Mouse (Mus musculus) skeletal muscle tissue, adult 2 months (tissue): ENCODE data around the gene Plac8.

Experiments
- DNase-seq: peaks from one replicate; pipeline ENCODE4 v3.0.0-alpha.2; 2012; ENCODE audit warnings: low read depth, low spot score

Plac8 gene

GRCm38 (mm10) chr5:100535826-100536225 lies 36.2 kb downstream of the Plac8 start:
- no peak for DNase-seq

DNA sequence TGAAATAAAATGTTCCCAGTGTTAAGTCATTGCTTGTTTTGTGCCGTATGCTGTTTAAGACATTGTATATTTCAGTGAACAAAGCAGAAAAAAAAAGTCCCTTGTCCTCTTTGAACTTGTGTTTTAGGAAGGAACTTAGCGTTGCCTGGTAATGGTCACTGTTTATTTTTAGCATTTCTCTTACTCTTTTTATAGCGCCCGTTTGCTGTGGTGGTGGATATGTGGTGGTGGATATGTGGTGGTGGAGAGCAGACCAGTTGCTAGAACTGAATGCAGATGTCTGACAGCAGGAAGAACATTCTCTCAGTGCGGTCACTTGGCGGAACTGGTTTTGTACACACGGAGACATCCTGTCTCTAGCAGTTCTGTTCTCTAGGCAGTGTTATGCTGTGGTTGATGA lies 45.9 kb downstream of the Plac8 start:
- peak; percentile 54 for DNase-seq

GRCm38 (mm10) chr5:100525620-100526019 lies 46.4 kb downstream of the Plac8 start:
- no peak for DNase-seq

DNA sequence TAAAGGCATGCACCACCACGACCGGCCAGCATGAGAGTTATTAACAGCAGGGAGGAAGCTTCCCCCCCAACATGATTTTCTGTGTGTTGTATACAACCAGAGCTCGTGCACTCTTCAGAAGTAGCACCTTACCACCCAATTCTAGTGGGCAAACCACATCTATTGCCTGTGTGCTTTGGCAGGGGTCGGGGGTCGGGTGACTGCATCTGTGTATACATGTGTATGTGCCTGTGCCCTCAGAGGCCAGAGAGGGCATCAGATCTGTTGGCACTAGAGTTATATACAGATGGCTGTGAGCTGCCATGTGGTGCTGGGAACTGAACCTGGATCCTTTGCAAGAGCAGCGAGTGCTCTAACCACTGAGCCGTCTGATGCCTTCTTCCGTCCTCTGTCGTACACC lies 47.1 kb downstream of the Plac8 start:
- no peak for DNase-seq

DNA sequence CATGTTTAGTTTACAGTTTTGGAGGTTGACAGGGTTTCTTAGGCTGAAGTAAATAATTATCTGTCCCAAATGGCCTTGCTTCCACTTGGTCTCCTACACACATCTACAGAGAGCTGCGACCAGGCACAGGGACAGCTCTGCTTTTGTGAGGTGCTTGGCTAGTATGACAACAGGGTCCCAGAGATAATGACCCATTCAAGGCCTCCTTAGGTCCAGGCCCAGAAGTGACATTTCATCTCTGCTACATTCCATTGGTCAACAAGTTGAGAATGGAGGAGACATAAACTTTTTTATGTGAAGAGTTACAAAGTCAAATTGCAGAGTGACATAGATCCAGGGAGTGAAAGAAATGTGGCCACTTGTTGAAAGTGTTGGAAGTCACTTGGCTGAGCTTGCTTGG lies 48.7 kb downstream of the Plac8 start:
- DNase-seq = no peak

- no peak for DNase-seq
Observed at GRCm38 (mm10) chr5:100520223-100520622, 51.8 kb downstream of the Plac8 start.

DNA sequence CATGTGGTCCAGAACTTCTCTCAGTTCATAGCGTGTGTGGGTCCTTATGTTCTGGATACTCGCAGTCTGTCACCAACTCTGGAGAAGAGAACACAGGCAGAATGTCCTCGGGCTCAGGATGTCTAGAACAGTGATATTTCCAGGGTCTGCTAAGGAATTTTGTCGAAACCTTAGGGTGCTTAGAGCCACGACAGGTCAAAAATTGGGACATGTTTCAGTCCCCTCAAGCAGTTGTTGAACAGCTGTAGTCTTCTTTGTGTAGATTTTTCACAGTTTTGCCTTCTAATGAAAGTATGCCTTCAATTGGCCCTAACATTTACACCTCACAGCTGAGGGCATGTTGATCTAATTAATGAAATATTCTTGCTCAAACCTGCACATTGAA lies 53.0 kb downstream of the Plac8 start:
- DNase-seq = no peak

- DNase-seq = peak; percentile 98
Observed at GRCm38 (mm10) chr5:100518049-100519026, 53.7 kb downstream of the Plac8 start, which contains the start of gene Cops4. TSS of gene Cops4 (plus strand) at chr5:100518309.

GRCm38 (mm10) chr5:100512576-100512975 lies 59.5 kb downstream of the Plac8 start:
- DNase-seq = no peak

DNA sequence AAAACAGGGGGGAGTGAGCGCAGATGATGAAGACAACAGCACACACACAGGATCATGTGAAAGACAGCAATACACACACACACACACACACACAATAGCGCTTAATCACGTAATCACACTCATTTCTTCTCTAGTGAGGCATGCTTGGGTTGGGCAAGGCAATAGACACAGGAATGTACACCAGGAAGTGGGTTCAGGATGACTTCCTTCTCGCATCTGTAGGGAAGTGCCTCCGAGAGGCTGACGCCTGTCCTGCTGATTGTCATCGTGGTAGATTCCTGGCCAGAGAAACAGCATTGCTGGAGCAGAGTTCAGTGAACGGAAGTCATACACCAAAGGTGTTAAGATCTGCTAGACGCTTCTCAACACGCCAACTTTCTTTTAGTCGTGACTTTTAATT lies 62.8 kb downstream of the Plac8 start:
- no peak for DNase-seq
